Mouse (Mus musculus) left cerebral cortex, adult 9 months (tissue): ENCODE data around the gene Aars2.

Experiments
- DNase-seq, 2 experiments: peaks; one replicate each; pipeline ENCODE4 v3.0.0; 2022; ENCODE audit warnings: low spot score in 2 of 2

Gene Aars2

GRCm38 (mm10) chr17:45557998-45558862 lies 51.6 kb downstream of the Aars2 start:
- DNase-seq, result no peak

- DNase-seq, result no peak
These were observed 53.3 kb downstream of the Aars2 start for GRCm38 (mm10) chr17:45559732-45560525.

GRCm38 (mm10) chr17:45563216-45563615 lies 56.6 kb downstream of the Aars2 start:
- no peak for DNase-seq

GRCm38 (mm10) chr17:45563655-45564530 lies 57.3 kb downstream of the Aars2 start, which contains the start of gene Slc35b2:
Gene Slc35b2 (plus strand): TSS chr17:45563874.
- peak; percentile 75 to 90 for DNase-seq

GRCm38 (mm10) chr17:45564531-45565084 lies 58.0 kb downstream of the Aars2 start:
- DNase-seq, result no peak

- no peak for DNase-seq
These were observed 58.5 kb downstream of the Aars2 start for GRCm38 (mm10) chr17:45565103-45565502.

- no peak for DNase-seq
These were observed 59.4 kb downstream of the Aars2 start for GRCm38 (mm10) chr17:45566031-45566359.

GRCm38 (mm10) chr17:45566360-45567161 lies 59.9 kb downstream of the Aars2 start:
- no peak for DNase-seq

- DNase-seq, result no peak
These were observed 60.5 kb downstream of the Aars2 start for GRCm38 (mm10) chr17:45567162-45567601.

GRCm38 (mm10) chr17:45568990-45569389 lies 62.3 kb downstream of the Aars2 start:
- no peak for DNase-seq

- no peak for DNase-seq
These were observed 63.4 kb downstream of the Aars2 start for GRCm38 (mm10) chr17:45569999-45570398.
